Mouse (Mus musculus): ENCODE data around the gene Proser1.

The Proser1 gene

GRCm38 (mm10) chr3:53467356-53467755, 3.9 kb downstream of the Proser1 start:
- DNase-seq: no peak

DNA sequence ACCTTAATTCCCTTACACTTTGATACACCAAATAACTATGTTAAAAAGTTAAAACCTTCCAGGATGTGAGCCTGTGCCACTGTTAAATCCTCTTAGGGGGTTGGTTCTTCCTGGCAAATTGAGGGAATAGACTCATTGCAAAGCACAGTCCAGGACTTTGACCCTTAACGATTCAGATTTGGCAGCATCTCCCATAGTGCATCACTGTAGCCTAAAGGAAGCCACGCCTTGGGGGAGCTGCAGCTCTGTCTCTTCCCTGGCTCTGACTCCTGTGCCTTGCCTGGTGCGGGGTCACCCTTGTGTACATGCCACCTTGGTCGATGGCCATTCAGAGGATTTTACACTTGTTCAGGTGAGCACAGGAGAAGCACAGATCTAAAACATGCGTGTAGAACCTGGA, 6.2 kb downstream of the Proser1 start:
- no peak for DNase-seq

DNA sequence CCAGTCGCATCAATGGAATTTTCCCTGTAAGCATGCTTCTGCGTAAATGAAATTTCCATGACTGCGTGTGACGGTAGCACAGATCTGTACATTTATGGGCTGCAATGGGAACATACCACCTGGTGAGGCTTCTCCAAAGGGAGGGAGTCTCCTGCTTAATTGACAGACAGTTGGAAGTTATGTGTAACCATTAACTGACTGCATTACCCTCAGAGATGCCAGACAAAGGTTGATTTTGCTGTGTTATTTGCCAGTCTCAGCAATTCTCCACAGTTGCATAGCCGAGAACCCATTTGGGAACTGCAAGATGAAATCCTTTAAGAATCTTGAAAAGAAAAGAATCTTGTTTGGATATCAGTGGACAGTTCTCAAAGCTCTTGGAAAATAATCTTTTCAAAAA, 8.6 kb downstream of the Proser1 start:
- no peak for DNase-seq

DNA sequence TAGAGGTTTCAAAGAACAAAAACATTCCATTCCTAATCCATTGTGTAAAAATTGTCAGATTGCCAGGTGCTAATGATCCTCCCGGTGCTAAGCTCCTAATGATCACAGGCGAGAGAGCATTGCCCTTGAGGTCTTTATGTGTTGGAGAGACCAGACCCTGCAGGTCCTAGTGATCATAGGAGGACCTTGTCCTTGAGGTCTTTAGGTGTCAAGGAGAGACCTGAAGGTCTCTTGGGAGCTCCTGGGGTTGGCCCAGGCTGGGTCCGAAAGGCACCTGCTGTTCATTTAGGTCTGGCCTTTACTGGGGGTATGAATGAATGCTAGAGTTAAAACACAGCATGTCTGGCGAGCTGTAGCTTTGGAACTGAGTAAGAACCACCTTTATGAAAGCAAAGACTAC, 10.7 kb downstream of the Proser1 start:
- no peak for DNase-seq

GRCm38 (mm10) chr3:53475889-53476288, 12.4 kb downstream of the Proser1 start:
- peak; percentile 58 for DNase-seq

DNA sequence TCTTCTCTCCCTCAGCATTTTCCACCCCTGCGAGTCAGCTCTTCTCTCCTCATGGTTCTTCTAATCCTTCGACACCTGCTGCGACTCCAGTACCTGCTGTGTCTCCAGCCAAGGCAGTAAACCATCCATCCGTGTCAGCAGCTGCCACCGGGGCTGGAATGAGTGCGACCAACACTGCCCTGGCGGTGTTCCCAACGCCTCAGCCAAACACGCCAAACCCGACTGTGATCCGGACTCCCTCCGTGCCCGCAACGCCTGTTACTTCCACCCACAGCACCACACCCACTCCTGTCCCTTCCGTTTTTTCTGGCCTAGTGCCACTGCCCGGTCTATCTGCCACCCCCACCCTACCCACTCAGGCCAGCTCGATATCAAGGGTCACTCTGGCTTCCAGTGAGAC, 14.0 kb downstream of the Proser1 start:
- peak; percentile 83 for DNase-seq

DNA sequence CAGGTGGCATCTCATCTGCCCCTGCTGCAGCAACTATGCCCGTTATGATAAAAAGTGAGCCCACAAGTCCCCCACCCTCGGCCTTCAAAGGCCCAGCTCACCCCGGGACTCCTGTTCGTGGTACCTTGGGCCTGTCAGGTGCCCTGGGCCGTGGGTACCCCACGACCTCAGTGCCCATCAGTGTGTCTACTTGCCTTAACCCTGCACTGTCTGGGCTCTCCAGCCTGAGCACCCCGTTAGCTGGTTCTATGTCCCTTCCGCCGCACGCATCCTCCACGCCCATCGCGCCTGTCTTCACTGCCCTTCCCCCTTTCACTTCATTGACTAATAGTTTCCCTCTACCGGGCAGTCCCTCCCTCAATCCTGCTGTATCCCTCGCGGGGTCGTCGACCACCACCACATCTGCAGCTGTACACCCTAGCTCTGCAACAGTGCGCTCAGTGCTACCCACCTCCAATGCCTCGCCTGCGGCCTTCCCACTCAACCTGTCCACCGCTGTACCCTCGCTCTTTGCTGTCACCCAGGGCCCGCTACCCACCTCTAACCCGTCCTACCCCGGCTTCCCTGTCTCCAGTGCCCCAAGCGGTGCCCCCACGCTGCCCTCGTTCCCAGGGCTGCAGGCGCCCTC, 15.1 kb downstream of the Proser1 start:
- no peak for DNase-seq

DNA sequence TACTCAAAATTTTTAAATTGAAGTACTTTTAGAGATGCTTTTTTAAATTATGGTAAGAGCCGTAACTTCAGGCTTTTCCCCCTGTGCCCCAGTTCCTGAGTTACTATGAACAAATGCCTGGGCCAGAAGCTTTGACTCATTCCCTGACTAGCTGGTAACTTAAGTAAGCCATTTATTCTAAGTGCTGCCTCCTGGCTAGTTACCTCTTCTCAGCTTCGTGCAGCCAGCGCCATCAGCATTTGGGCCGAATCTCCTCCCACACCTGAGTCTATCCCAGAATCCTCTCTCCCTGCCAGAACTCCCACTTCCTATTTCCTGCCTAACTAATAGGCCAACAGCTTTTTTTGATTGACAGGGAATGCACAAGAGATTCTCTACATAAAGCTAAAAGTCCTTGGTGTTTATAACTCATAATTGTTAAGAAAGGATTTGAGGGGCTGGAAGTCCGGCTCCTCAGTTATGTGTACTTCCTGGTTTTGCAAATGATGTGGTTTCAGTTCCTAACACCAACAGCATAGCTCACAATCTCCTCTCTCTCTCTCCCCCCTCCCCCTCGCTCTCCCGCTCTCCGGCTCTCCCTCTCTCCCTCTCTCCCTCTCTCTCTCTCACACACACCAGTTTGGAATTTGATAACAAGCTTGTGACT, 20.1 kb downstream of the Proser1 start:
- DNase-seq: no peak

- DNase-seq: no peak
These were observed 23.1 kb downstream of the Proser1 start for GRCm38 (mm10) chr3:53486561-53486960.

GRCm38 (mm10) chr3:53486996-53487576, 23.6 kb downstream of the Proser1 start:
- no peak for DNase-seq

DNA sequence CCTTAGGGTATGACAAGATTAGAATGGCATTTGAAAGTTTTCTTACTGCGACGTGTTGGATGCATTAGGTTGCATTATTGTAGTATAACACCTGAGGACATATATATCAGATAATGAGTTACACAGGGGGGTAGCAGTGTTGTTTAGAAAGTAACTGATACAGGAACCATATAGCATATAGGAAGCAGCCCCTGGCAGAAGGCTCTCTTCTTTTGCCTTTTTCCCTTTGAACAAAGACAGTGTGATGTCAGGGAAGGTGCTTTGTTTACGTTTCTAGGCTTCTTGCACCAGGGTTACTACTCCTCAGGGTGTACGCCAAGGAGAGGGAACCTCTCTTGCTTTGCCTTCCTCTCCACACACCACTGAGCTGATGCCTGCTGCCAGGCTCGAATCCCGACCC, 24.9 kb downstream of the Proser1 start, which contains the start of gene Stoml3:
Stoml3 (plus strand) TSS at position 301 of the 400 bp plus-strand sequence.
- DNase-seq: no peak

- peak; percentile 43 for DNase-seq
These were observed 35.0 kb downstream of the Proser1 start for GRCm38 (mm10) chr3:53498351-53498905.

- no peak for DNase-seq
These were observed 39.0 kb downstream of the Proser1 start for GRCm38 (mm10) chr3:53502428-53502827.

GRCm38 (mm10) chr3:53513096-53513495, 49.6 kb downstream of the Proser1 start:
- no peak for DNase-seq

GRCm38 (mm10) chr3:53514221-53515065, 51.0 kb downstream of the Proser1 start:
- no peak for DNase-seq

GRCm38 (mm10) chr3:53522794-53523193, 59.3 kb downstream of the Proser1 start:
- no peak for DNase-seq

GRCm38 (mm10) chr3:53525737-53526136, 62.3 kb downstream of the Proser1 start:
- peak; percentile 68 for DNase-seq

- DNase-seq: no peak
These were observed 66.8 kb downstream of the Proser1 start for GRCm38 (mm10) chr3:53530305-53530704.
